Mouse (Mus musculus): ENCODE measurements at regions not wholly inside any gene's neighbourhood (a gene's known extent, or its start where the extent isn't known, plus 50 kb on each side); places are given as distances from the start of the nearest gene placed in this dataset.
"Not testable (repeated sequence)": the region's sequence is repeated elsewhere in the genome, so short reads cannot be mapped to it uniquely, and the experiment has no call there.

- not testable (repeated sequence) for DNase-seq (ENCODE audit: low spot score)
These were observed 823.2 kb upstream of the Olfr1507 start for GRCm38 (mm10) chr14:53318512-53319309.

GRCm38 (mm10) chr14:53312490-53312889 lies 816.9 kb upstream of the Olfr1507 start:
- not testable (repeated sequence) for DNase-seq (ENCODE audit: low spot score)

- DNase-seq (ENCODE audit: low spot score), result not testable (repeated sequence)
These were observed 807.6 kb upstream of the Olfr1507 start for GRCm38 (mm10) chr14:53303179-53303578.

GRCm38 (mm10) chr14:53302491-53302829 lies 806.9 kb upstream of the Olfr1507 start:
- DNase-seq (ENCODE audit: low spot score), result not testable (repeated sequence)

- not testable (repeated sequence) for DNase-seq (ENCODE audit: low spot score)
These were observed 806.4 kb upstream of the Olfr1507 start for GRCm38 (mm10) chr14:53301722-53302490.

GRCm38 (mm10) chr14:53301110-53301509 lies 805.6 kb upstream of the Olfr1507 start:
- not testable (repeated sequence) for DNase-seq (ENCODE audit: low spot score)

GRCm38 (mm10) chr14:53299735-53300134 lies 804.2 kb upstream of the Olfr1507 start:
- not testable (repeated sequence) for DNase-seq (ENCODE audit: low spot score)

- not testable (repeated sequence) for DNase-seq (ENCODE audit: low spot score)
These were observed 788.0 kb upstream of the Olfr1507 start for GRCm38 (mm10) chr14:53283350-53284141.

- not testable (repeated sequence) for DNase-seq (ENCODE audit: low spot score)
These were observed 777.7 kb upstream of the Olfr1507 start for GRCm38 (mm10) chr14:53273218-53273617.

GRCm38 (mm10) chr14:53267693-53268092 lies 772.1 kb upstream of the Olfr1507 start:
- DNase-seq (ENCODE audit: low spot score), result not testable (repeated sequence)

- not testable (repeated sequence) for DNase-seq (ENCODE audit: low spot score)
These were observed 760.4 kb upstream of the Olfr1507 start for GRCm38 (mm10) chr14:53255962-53256361.

- DNase-seq (ENCODE audit: low spot score), result not testable (repeated sequence)
These were observed 757.9 kb upstream of the Olfr1507 start for GRCm38 (mm10) chr14:53253470-53253869.

- DNase-seq (ENCODE audit: low spot score), result not testable (repeated sequence)
These were observed 735.6 kb upstream of the Olfr1507 start for GRCm38 (mm10) chr14:53231142-53231541.

- not testable (repeated sequence) for DNase-seq (ENCODE audit: low spot score)
These were observed 729.2 kb upstream of the Olfr1507 start for GRCm38 (mm10) chr14:53224789-53225188.

- not testable (repeated sequence) for DNase-seq (ENCODE audit: low spot score)
These were observed 715.0 kb upstream of the Olfr1507 start for GRCm38 (mm10) chr14:53210554-53210953.

- DNase-seq (ENCODE audit: low spot score), result not testable (repeated sequence)
These were observed 713.7 kb upstream of the Olfr1507 start for GRCm38 (mm10) chr14:53209258-53209657.

- not testable (repeated sequence) for DNase-seq (ENCODE audit: low spot score)
These were observed 695.4 kb upstream of the Olfr1507 start for GRCm38 (mm10) chr14:53190931-53191330.

- DNase-seq (ENCODE audit: low spot score), result not testable (repeated sequence)
These were observed 678.5 kb upstream of the Olfr1507 start for GRCm38 (mm10) chr14:53174099-53174498.

- not testable (repeated sequence) for DNase-seq (ENCODE audit: low spot score)
These were observed 670.8 kb upstream of the Olfr1507 start for GRCm38 (mm10) chr14:53166327-53166726.

GRCm38 (mm10) chr14:53159012-53159411 lies 663.5 kb upstream of the Olfr1507 start:
- not testable (repeated sequence) for DNase-seq (ENCODE audit: low spot score)

GRCm38 (mm10) chr14:53134783-53135182 lies 639.2 kb upstream of the Olfr1507 start:
- DNase-seq (ENCODE audit: low spot score), result not testable (repeated sequence)

- not testable (repeated sequence) for DNase-seq (ENCODE audit: low spot score)
These were observed 636.8 kb upstream of the Olfr1507 start for GRCm38 (mm10) chr14:53132390-53132789.
